Mouse (Mus musculus): ENCODE results near the gene Ncapd3.
A peak's percentile ranks its signal among the peaks of the same experiment; 100 is the strongest.

Gene Ncapd3

GRCm38 (mm10) chr9:27029828-27030762, at the start of gene Ncapd3, which contains the start of gene Vps26b:
Gene Ncapd3, plus strand, starts transcription at chr9:27030175.
Gene Vps26b, minus strand, starts transcription at chr9:27030065.
- DNase-seq = peak; percentile 99

- no peak for DNase-seq
Observed at GRCm38 (mm10) chr9:26985090-26985613, 44.8 kb upstream of the Ncapd3 start.

DNA sequence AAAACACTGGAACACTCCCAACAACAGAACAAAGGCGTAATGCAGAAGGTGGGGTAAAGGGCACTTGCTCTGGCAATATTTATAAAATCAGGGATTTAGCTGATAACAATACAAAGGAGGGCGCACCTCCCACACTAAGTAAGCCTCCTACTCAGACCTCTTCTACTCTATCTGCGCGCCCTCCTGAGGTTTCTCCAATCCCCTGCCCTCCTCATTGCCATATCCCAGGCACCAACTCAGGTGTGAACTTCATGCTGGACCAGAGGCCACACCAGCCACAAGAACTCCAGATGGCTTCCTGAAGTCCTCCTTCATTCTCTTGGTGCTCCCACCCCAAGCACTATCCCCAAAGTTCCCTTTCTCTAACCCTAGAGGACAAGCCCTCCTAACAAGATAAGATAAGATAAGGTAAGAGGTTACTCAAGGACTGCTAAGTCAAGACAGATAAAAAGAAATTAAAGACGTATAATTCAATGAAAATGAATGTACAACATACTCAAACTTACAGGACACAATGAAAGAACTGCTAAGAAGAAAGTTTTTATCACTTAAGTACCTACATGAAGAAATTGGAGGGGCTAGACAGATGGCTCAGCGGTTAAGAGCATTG, 44.2 kb upstream of the Ncapd3 start:
- DNase-seq = no peak

GRCm38 (mm10) chr9:26990181-26990580, 39.8 kb upstream of the Ncapd3 start:
- DNase-seq = no peak

DNA sequence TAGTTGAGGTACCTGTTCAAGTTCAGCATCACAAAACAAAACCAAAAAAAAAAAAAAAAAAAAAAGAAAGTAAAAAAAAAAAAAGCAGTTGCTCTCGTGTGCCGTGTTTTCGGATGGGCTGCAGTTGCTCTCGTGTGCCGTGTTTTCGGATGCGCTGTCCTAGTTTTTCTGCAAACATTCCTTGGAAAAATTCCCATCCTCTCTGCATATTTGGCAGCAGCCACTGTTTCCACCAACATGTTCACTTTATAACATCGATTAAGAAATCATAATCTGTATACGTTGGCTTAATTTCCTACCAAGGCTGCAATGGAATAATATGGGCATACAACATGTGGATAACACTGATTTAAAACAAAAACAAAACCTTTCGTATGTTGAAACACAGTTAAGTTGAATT, 36.9 kb upstream of the Ncapd3 start:
- no peak for DNase-seq

DNA sequence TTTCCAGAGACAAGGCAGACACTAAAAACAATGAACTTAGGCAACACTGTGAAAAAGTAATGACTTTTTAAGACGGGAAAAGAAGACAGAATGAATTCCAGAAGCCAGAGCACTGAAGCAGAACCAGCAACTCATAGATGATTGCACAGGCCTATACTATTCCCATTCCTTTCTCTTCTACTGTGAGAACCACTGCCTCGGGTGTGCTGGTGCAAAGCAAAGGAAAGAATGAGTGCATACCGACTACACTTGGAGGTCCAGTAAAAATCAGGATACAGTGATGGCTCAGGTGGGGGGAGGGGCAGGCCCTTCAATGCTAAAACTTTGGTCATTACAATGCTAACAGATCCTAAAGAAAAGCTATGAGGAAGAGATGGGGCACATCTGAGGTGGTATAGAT, 36.1 kb upstream of the Ncapd3 start:
- DNase-seq = no peak

GRCm38 (mm10) chr9:26997062-26997461, 32.9 kb upstream of the Ncapd3 start:
- DNase-seq = no peak

DNA sequence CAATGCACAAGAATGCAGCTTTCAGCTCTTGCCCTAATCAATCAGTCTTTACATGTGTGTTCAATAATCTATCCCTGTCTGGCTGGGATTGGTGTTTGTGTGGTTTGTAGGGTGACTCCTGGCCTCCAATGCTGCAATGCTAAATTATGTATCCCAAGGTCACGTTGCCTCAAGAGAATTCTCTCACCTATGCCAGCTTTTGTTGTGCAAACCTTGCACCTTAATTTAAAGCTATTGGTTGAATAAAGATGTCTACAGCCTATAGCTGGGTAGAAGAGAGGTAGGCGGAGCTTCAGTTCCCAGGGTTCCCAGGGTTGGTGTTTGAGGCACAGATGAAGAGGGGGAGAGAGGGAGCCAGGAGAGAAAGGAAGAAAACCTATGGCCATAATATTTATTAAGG, 32.5 kb upstream of the Ncapd3 start:
- no peak for DNase-seq

GRCm38 (mm10) chr9:26998669-26999460, 31.1 kb upstream of the Ncapd3 start:
- peak; percentile 62 for DNase-seq

DNA sequence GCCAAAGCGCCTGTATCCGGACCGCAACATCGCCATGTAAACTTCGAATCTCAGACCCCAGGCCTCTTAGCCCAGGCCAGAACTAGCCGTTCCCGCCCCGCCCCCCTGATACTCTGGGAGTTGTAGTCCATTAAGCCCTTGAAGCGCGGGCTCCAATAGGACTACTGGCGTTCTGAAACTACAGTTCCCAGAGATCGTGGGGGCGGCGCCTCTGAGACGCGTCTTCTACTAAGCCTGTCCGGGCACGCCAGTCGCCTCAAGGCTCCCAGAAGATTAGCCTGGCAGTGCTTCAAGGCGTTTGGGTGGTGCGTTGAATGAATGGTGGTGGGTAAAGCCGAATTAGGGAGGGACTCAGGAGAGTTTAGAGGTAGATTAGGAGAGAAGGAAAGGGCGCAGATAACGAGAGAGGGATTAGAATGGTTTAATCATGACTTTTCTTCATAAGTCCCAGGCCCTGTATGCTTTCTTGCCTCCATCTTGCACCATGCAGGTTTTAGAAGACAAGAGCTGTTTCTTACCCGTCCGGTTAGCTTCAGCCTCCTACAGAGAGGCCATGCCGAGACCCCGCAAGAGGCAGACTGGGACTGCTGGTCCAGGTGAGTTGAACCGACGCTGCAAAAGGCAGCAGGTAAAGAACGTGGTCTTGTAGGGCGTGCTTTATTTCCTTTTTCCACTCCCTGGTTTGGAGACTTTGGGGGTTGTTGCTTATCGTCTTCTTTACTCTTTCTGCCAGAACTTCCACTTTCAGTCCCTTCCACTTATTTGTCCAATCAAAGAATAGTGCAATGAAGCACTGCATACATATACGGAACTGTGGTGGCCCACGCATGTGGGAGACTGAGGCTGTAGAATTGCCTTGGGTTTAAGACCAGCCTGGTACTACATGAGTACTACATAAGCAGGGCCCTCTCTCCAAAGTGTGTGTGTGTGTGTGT, 30.2 kb upstream of the Ncapd3 start, which contains the start of the genes Acad8 and Thyn1:
Gene Acad8, minus strand, starts transcription at position 106 of the 935 bp plus-strand sequence.
Gene Thyn1, plus strand, starts transcription at position 250 of the 935 bp plus-strand sequence.
- peak; percentile 99 for DNase-seq

GRCm38 (mm10) chr9:27005231-27005630, 24.7 kb upstream of the Ncapd3 start:
- no peak for DNase-seq

DNA sequence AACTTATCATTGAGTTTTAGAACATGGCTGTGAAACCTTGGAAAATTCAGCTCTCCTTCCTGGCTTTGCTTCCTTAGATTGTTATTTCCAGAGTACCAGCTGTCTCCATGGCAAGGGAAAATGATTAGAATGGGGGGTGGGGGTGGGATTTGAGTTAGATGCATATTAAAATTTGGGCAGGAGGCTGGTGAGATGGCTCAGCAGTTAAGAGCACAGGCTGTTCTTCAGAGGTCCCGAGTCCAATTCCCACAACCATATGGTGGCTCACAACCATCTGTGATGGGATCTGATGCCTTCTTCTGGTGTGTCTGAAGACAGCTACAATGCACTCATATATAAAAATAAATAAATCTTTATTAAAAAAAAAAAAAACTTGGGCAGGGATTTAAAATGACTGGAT, 24.0 kb upstream of the Ncapd3 start:
- no peak for DNase-seq

DNA sequence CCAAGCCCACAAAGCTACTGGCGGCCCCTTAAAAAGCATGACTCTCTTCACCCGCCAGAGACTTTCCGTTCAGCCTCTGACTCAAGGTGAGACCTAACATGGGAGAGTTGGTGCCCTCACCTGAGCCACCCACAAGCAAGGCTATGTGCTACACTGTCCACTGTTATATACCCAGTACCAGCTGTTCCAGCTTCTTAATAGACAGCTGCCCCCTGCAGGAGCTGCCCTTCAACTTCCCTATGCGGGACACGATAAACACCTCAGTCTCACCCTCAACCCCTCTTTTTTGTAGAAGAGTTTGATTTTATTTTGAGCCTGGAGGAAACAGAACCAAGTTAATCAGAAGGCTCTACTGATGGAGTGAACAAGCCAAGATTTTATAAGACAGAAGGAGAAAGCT, 23.1 kb upstream of the Ncapd3 start:
- no peak for DNase-seq

DNA sequence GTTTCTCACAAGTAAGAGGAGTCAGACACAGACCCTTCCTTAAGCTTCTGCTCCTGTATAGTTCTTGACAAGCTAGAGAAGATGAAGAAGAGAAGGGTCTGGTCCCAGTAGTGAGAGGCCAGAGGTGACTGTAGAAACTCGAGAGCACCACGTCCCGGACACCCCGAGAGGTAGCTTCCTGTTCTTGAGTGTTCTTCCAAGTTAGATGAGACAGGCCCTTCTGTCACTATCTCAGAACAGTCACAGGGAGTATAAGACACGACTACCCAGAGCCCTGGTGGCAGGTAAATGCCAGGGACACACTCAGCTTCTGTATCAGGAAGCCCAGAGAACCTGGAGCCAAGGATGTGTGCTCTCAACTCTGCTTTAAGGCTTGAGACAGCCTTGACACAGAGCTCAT, 20.7 kb upstream of the Ncapd3 start:
- DNase-seq = no peak

- DNase-seq = no peak
Observed at GRCm38 (mm10) chr9:27011572-27011971, 18.4 kb upstream of the Ncapd3 start.

- DNase-seq = no peak
Observed at GRCm38 (mm10) chr9:27018961-27019360, 11.0 kb upstream of the Ncapd3 start.

DNA sequence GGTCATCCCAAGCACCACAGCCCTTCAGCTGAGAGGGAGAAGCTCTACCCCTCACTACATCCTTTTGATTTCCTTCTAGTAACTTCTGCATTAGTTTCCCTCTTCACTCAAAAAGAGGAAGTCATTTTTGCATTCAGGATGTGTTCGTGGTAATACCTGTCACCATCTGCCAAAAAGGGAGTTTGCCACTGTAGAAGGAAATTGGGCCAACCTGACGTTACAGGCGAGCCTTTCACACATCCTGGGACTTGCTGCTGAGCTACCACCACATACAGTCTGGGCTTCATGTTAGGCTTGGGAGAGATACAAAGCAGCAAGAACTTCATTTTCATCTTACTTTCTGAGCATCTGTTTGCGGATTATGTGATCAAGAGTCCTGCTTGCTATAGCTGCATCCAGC, 6.3 kb upstream of the Ncapd3 start:
- DNase-seq = no peak

DNA sequence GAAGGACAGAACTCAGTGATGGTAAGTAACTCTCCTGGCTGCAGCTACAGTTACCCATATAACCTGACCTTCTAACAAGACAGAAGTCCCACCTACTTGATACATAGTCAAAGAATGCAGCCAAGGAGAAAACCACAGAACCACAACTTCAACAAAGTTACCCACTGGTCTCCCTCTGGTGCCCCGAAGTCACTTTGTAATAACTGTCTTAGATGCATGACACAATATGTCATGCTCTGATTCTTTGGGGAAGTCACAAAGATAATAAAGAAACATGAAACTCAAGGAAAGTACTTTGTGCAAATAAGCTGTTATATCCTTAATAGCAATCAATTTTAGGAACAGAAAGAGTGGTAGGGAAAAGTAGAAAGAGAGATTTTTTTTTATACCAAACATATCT, 3.3 kb upstream of the Ncapd3 start:
- no peak for DNase-seq

DNA sequence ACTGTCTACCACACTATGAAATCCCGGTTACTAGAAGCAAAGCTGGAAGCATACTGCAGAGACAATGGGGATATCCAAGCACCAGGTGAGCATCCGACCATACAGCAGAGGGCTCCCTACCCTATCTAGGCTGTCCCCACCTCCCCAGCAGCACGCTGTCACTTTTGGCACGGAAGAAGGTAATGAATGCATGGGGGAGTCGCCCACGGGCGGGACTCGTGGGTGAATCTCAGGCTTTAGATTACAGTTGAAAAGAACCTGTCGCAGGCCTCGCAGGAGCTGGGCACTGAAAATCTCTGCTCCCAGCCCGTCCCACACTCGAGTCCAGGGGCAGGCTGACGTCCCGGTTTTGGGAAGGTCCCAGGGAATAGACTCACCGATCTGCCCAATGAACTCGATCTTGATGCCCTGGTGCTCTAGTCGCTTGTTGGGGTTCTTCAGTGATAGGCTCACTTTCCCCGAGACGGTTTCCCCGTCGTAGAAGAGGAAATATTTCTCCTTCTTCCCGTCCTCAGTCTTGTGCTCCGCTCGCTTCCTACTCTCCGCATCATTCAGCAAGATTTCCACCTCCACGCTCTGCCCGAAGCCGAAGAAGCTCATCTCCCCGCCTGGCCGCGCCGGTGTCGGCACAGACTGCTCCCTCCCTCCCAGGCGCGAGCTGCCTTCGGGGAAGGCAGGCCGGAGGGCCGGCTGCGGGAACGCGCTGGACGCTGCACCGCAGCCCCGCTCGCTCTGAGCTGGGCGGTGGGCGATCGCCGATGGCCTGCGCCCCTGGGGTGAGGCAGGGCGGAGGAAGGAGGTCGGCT, 750 bp upstream of the Ncapd3 start:
- DNase-seq = peak; percentile 60

DNA sequence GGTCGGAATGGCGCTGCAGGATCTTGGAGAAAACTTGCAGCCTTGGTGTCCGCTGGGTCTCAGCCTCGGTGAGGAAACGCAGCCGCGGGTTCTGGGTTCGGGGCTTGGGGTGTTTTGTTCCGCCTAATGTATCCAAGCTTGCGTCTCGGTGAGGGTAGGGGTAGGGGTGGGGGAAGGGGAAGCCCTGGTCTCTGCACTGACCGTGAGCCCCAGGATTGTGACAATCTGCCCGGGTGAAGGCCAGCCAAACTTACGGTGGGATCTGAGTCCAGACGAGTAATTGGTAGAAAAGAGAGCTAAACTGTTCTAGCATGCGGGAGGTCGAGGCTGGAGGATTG, 757 bp downstream of the Ncapd3 start:
- DNase-seq = no peak

- no peak for DNase-seq
Observed at GRCm38 (mm10) chr9:27043892-27044291, 13.9 kb downstream of the Ncapd3 start.

Measured in embryo, embryonic 11 days (tissue).